Mouse (Mus musculus): ENCODE measurements at regions not wholly inside any gene's neighbourhood (a gene's known extent, or its start where the extent isn't known, plus 50 kb on each side); places are given as distances from the start of the nearest gene placed in this dataset.

GRCm38 (mm10) chr11:22438441-22439066, 73.3 kb upstream of the Tmem17 start:
- TF ChIP-seq CTCF (IDR thresholded peaks at IDR 0.05; ENCODE audit: low read depth, low read length), result no peak
- TF ChIP-seq POLR2A (IDR thresholded peaks at IDR 0.05; ENCODE audit: extremely low read depth, insufficient read depth, low read length), result no peak

Data from liver, adult 2 months (tissue).